17 mouse cellular contexts compared by ENCODE assay signal in genomic region chr14:34309266-34309665, GRCm38 (mm10). TPM values are rescaled to one million over a fixed set of nuclear protein-coding genes. Genes with fewer than 3 reads are reported as not detected.
DNase-seq lines count a peak whose midpoint lies in the region; ATAC-seq and TF ChIP-seq lines count a peak whose summit lies in the region.
"Had no signal": no experiment of that assay in that cellular context is flagged by ENCODE, and none has a peak within 500 bp of the region (broad histone marks: within the 10 kb centered on the region; RNA-seq: fewer than 3 reads in every experiment).

No protein-coding gene starts in this region.

- peaks cover 25% of the 10 kb centered on the region for H3K4me1 ChIP-seq in forebrain, embryonic 13.5 days
- peaks cover 25% of the 10 kb centered on the region for H3K4me1 ChIP-seq in forebrain, embryonic 12.5 days
- H3K4me1 ChIP-seq in kidney, embryonic 15.5 days = peaks cover 27% of the 10 kb centered on the region
- H3K4me1 ChIP-seq in E14TG2a.4 (replicated peaks; ENCODE audit: low read depth, low read length) = peaks cover 49% of the 10 kb centered on the region
- H3K4me1 ChIP-seq in liver, embryonic 13.5 days (replicated peaks) = peaks cover 38% of the 10 kb centered on the region
- H3K4me1 ChIP-seq in midbrain, embryonic 10.5 days = peaks cover 31% of the 10 kb centered on the region

- no peak overlapping the region for H3K4me3 ChIP-seq in forebrain, embryonic 13.5 days
- H3K4me3 ChIP-seq in forebrain, embryonic 12.5 days (replicated peaks) = no peak overlapping the region
- H3K4me3 ChIP-seq in kidney, embryonic 15.5 days (replicated peaks) = peak overlapping the region; percentile 95; the same call in 1 of the 2 replicates
- peak overlapping the region; percentile 98 for H3K4me3 ChIP-seq in E14TG2a.4 (replicated peaks; ENCODE audit: low read length)
- H3K4me3 ChIP-seq in liver, embryonic 13.5 days (replicated peaks) = peak overlapping the region; percentile 81; the same call in 1 of the 2 replicates
- H3K4me3 ChIP-seq in midbrain, embryonic 10.5 days = no peak overlapping the region

- no peak for DNase-seq in kidney, postnatal 4 days
- no peak for DNase-seq in liver, embryonic 13.5 days
- DNase-seq in midbrain, embryonic 10.5 days (ENCODE audit: low spot score) = no peak
- DNase-seq: adrenal gland, postnatal 36 days; cerebellum, postnatal 25 days; kidney, postnatal 25 days; lung, postnatal 36 days; spleen, adult 18-20 months; thymus, adult 2 months had no signal

- no peak overlapping the region for H3K27ac ChIP-seq in forebrain, embryonic 13.5 days
- no peak overlapping the region for H3K27ac ChIP-seq in forebrain, embryonic 12.5 days
- peak overlapping the region; percentile 98; the same call in 1 of the 2 replicates for H3K27ac ChIP-seq in kidney, embryonic 15.5 days
- H3K27ac ChIP-seq in liver, embryonic 13.5 days = peak overlapping the region; percentile 87; the same call in 1 of the 2 replicates
- no peak overlapping the region for H3K27ac ChIP-seq in midbrain, embryonic 10.5 days (replicated peaks)

- H3K27me3 ChIP-seq in forebrain, embryonic 13.5 days = no peaks in the 10 kb centered on the region
- H3K27me3 ChIP-seq in forebrain, embryonic 12.5 days = no peaks in the 10 kb centered on the region
- H3K27me3 ChIP-seq in kidney, embryonic 15.5 days = no peaks in the 10 kb centered on the region
- H3K27me3 ChIP-seq in E14TG2a.4 (ENCODE audit: insufficient read depth, low read length) = no peaks in the 10 kb centered on the region
- H3K27me3 ChIP-seq in liver, embryonic 13.5 days = no peaks in the 10 kb centered on the region
- H3K27me3 ChIP-seq in midbrain, embryonic 10.5 days (ENCODE audit: low read depth, poor library complexity, severe bottlenecking) = no peaks in the 10 kb centered on the region

- WGBS in forebrain, embryonic 13.5 days = 85% methylated on average over 4 of the region's 4 CpGs
- WGBS in forebrain, embryonic 12.5 days = 92% methylated on average over 4 of the region's 4 CpGs
- WGBS in kidney, embryonic 15.5 days = 90% methylated on average over 4 of the region's 4 CpGs
- WGBS in liver, embryonic 13.5 days (ENCODE audit: insufficient replicate concordance) = 75% methylated on average over 4 of the region's 4 CpGs
- 93% methylated on average over 4 of the region's 4 CpGs for WGBS in midbrain, embryonic 10.5 days

- no peak for TF ChIP-seq CTCF in E14TG2a.4 (conservative IDR thresholded peaks at IDR 0.05; ENCODE audit: low read length)

- no peak overlapping the region for H3K9ac ChIP-seq in forebrain, embryonic 13.5 days
- no peak overlapping the region for H3K9ac ChIP-seq in forebrain, embryonic 12.5 days
- H3K9ac ChIP-seq in kidney, embryonic 15.5 days = 0 out of 2 replicates have a peak overlapping the region, but pooled peaks have one; percentile 71
- peak overlapping the region; percentile 89; the same call in 1 of the 2 replicates for H3K9ac ChIP-seq in liver, embryonic 13.5 days

- peak overlapping the region; percentile 82; the same call in 1 of the 2 replicates for H3K4me2 ChIP-seq in forebrain, embryonic 13.5 days
- no peak overlapping the region for H3K4me2 ChIP-seq in forebrain, embryonic 12.5 days
- H3K4me2 ChIP-seq in kidney, embryonic 15.5 days = peak overlapping the region; percentile 73
- peak overlapping the region; percentile 99 for H3K4me2 ChIP-seq in liver, embryonic 13.5 days

- H3K36me3 ChIP-seq in forebrain, embryonic 13.5 days (ENCODE audit: poor library complexity, severe bottlenecking) = no peaks in the 10 kb centered on the region
- H3K36me3 ChIP-seq in forebrain, embryonic 12.5 days (replicated peaks) = no peaks in the 10 kb centered on the region
- H3K36me3 ChIP-seq in kidney, embryonic 15.5 days = no peaks in the 10 kb centered on the region
- peaks cover 23% of the 10 kb centered on the region; the same call in 1 of the 2 replicates for H3K36me3 ChIP-seq in E14TG2a.4 (ENCODE audit: insufficient read depth, low read length)
- H3K36me3 ChIP-seq in liver, embryonic 13.5 days = no peaks in the 10 kb centered on the region
- H3K36me3 ChIP-seq in midbrain, embryonic 10.5 days = peaks cover 4% of the 10 kb centered on the region

- no peak for ATAC-seq in forebrain, embryonic 13.5 days
- no peak for ATAC-seq in forebrain, embryonic 12.5 days (ENCODE audit: low FRiP score)
- ATAC-seq in kidney, embryonic 15.5 days (replicated peaks; ENCODE audit: low FRiP score) = no peak
- ATAC-seq in liver, embryonic 13.5 days (ENCODE audit: low read depth) = no peak
- ATAC-seq in monocyte, adult 5-6 weeks (replicated peaks; ENCODE audit: insufficient number of reproducible peaks, low FRiP score, low TSS enrichment, poor library complexity, severe bottlenecking) = no peak

- no peaks in the 10 kb centered on the region for H3K9me3 ChIP-seq in forebrain, embryonic 13.5 days (replicated peaks)
- H3K9me3 ChIP-seq in forebrain, embryonic 12.5 days = no peaks in the 10 kb centered on the region
- H3K9me3 ChIP-seq in kidney, embryonic 15.5 days (replicated peaks) = no peaks in the 10 kb centered on the region
- no peaks in the 10 kb centered on the region for H3K9me3 ChIP-seq in E14TG2a.4 (ENCODE audit: low read length)
- H3K9me3 ChIP-seq in liver, embryonic 13.5 days (replicated peaks) = no peaks in the 10 kb centered on the region
- H3K9me3 ChIP-seq in midbrain, embryonic 10.5 days (replicated peaks) = no peaks in the 10 kb centered on the region

RNA-seq across cellular contexts. Expression of gene Shld2, which starts 1.0 kb away (rescaled TPM):
- polyA plus RNA-seq in forebrain, embryonic 13.5 days (2015; fragmentation: Nextera tagmentation; extraction: Ambion mirVana) = 9.9 and 10.2 TPM in 2 replicates
- polyA plus RNA-seq in forebrain, embryonic 12.5 days (2016; fragmentation: Nextera tagmentation; extraction: Ambion mirVana) = 8.7 and 11.0 TPM in 2 replicates
- 10.5 and 11.0 TPM in 2 replicates for polyA plus RNA-seq in kidney, embryonic 15.5 days (2015; fragmentation: Nextera tagmentation; extraction: Ambion mirVana)
- 7.2 and 8.0 TPM in 2 replicates for polyA plus RNA-seq in liver, embryonic 13.5 days (2015; fragmentation: Nextera tagmentation; extraction: Ambion mirVana)
- total RNA-seq in monocyte, adult 5-6 weeks (2017) = 17.0 to 26.5 TPM (median 21.5 TPM) in 3 replicates
- polyA plus RNA-seq in midbrain, embryonic 10.5 days (2016; fragmentation: Nextera tagmentation; extraction: Ambion mirVana) = 6.6 and 7.1 TPM in 2 replicates

RNA-seq across cellular contexts. Expression of gene Glud1, which starts 1.3 kb away (rescaled TPM):
- 68.7 and 73.5 TPM in 2 replicates for polyA plus RNA-seq in forebrain, embryonic 13.5 days (2015; fragmentation: Nextera tagmentation; extraction: Ambion mirVana)
- 85.9 and 87.8 TPM in 2 replicates for polyA plus RNA-seq in forebrain, embryonic 12.5 days (2016; fragmentation: Nextera tagmentation; extraction: Ambion mirVana)
- polyA plus RNA-seq in kidney, embryonic 15.5 days (2015; fragmentation: Nextera tagmentation; extraction: Ambion mirVana) = 102 and 105 TPM in 2 replicates
- 127 and 130 TPM in 2 replicates for polyA plus RNA-seq in liver, embryonic 13.5 days (2015; fragmentation: Nextera tagmentation; extraction: Ambion mirVana)
- total RNA-seq in monocyte, adult 5-6 weeks (2017) = 385 to 458 TPM (median 387 TPM) in 3 replicates
- 75.5 and 79.6 TPM in 2 replicates for polyA plus RNA-seq in midbrain, embryonic 10.5 days (2016; fragmentation: Nextera tagmentation; extraction: Ambion mirVana)

RNA-seq across cellular contexts. Expression of gene Fam25c, which starts 46.0 kb away (rescaled TPM):
- polyA plus RNA-seq in forebrain, embryonic 13.5 days (2015; fragmentation: Nextera tagmentation; extraction: Ambion mirVana) = not detected in 2 replicates
- polyA plus RNA-seq in forebrain, embryonic 12.5 days (2016; fragmentation: Nextera tagmentation; extraction: Ambion mirVana) = not detected in 2 replicates
- polyA plus RNA-seq in kidney, embryonic 15.5 days (2015; fragmentation: Nextera tagmentation; extraction: Ambion mirVana) = 1.1 TPM in 1 of 2 replicates, not detected in the other
- not detected in 2 replicates for polyA plus RNA-seq in liver, embryonic 13.5 days (2015; fragmentation: Nextera tagmentation; extraction: Ambion mirVana)
- total RNA-seq in monocyte, adult 5-6 weeks (2017) = not detected in 3 replicates
- polyA plus RNA-seq in midbrain, embryonic 10.5 days (2016; fragmentation: Nextera tagmentation; extraction: Ambion mirVana) = not detected in 2 replicates
- total RNA-seq: adrenal gland, postnatal 36 days; gastrocnemius, adult 8-10 months had no signal
- polyA plus RNA-seq: CD4-positive, CD25-positive, alpha-beta regulatory T cell, adult 4 months; hindbrain, embryonic 11.5 days had no signal

Comparison
In these comparisons a context has a peak if more than half of its experiments do, and no peak if none do; other contexts are left out.
1. H3K27ac ChIP-seq: peak in kidney, embryonic 15.5 days (single experiment) and liver, embryonic 13.5 days (single experiment); none in forebrain, embryonic 13.5 days (single experiment), forebrain, embryonic 12.5 days (single experiment) and midbrain, embryonic 10.5 days (single experiment).
2. H3K4me3 ChIP-seq: peak in kidney, embryonic 15.5 days (single experiment), E14TG2a.4 (single experiment) and liver, embryonic 13.5 days (single experiment); none in forebrain, embryonic 13.5 days (single experiment), forebrain, embryonic 12.5 days (single experiment) and midbrain, embryonic 10.5 days (single experiment).
3. H3K9ac ChIP-seq: peak in kidney, embryonic 15.5 days (single experiment) and liver, embryonic 13.5 days (single experiment); none in forebrain, embryonic 13.5 days (single experiment) and forebrain, embryonic 12.5 days (single experiment).